Mouse (Mus musculus) ovary, postnatal 10 days (tissue): ENCODE measurements around the gene Gm43552.
"Not testable (repeated sequence)": the region's sequence is repeated elsewhere in the genome, so short reads cannot be mapped to it uniquely, and the experiment has no call there.

Experiments
- DNase-seq: peaks from one replicate; pipeline ENCODE4 v3.0.0; 2022; ENCODE audit warnings: low spot score

Gene Gm43552

GRCm38 (mm10) chr5:65492716-65493531 is at the start of gene Gm43552:
TSS of gene Gm43552 (minus strand) at chr5:65492833.
- peak; percentile 81 for DNase-seq

GRCm38 (mm10) chr5:65541889-65542288 is 49.3 kb upstream of the Gm43552 start:
- no peak for DNase-seq

GRCm38 (mm10) chr5:65539786-65540185 is 47.2 kb upstream of the Gm43552 start:
- no peak for DNase-seq

DNA sequence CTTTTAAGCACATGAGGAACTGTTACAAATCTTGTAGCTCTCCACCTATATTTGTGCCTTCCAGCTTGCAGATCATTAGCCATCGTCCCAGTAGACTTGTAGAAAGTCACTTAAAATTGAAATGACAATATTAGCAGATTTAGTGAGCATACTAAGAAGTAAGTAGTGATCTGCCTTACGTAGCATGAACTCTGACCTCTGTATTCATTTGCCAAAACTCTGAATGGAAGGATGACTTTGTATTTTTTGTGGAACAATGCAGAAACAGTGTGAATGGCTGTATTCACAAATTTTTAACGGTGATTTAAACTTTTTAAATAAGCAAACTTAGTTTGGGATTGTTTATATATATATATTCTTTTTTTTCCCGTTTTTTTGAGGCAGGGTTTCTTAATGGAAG is 46.2 kb upstream of the Gm43552 start:
- no peak for DNase-seq

DNA sequence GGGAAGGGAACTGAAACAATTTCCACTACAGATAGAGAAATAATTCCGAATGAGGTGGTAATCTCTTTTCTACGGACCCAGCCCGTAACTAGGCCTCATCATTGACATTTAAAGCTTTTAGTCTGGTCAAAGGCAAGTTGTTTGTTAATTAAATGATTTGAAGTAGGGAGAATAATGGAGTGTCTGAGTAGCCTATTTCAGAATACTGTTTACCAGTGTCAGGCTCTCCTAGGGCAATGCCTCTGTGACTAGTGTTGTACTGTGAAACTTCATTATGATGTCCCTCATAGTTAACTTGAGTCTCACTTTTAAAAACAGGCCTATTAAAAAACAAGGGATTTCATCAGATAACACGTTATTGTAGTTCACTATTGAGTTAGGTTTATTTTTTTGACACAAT is 45.5 kb upstream of the Gm43552 start:
- no peak for DNase-seq

DNA sequence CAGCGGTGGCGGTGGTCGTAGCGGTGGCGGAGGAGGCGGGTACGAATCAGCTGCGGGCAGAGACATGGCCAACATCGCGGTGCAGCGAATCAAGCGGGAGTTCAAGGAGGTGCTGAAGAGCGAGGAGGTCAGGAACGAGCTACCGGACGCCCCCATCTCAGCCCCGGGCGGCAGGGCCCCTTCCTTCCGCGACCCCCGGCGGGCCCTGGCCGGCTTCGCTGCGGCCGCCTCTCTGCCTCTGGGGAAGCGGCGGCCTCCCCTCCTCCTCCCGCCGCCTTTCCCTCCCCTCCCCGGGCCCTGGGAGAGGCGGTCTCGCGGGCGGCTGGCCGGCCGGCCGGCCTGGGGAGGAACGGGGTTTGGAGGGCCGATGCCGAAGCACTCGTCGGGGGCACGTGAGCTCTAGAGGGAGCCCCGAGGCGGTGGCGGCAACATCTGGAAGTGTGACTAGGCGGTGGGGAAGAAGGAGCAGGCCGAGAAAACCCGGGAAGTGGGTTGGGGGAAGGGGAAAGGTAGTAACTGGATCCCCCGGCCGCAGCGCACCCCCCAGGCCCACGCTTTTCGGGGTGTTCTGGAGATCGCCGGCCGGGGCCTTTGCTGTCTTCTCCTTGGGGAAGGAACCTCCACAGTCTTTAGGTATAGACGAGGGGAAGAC is 44.9 kb upstream of the Gm43552 start:
- no peak for DNase-seq

DNA sequence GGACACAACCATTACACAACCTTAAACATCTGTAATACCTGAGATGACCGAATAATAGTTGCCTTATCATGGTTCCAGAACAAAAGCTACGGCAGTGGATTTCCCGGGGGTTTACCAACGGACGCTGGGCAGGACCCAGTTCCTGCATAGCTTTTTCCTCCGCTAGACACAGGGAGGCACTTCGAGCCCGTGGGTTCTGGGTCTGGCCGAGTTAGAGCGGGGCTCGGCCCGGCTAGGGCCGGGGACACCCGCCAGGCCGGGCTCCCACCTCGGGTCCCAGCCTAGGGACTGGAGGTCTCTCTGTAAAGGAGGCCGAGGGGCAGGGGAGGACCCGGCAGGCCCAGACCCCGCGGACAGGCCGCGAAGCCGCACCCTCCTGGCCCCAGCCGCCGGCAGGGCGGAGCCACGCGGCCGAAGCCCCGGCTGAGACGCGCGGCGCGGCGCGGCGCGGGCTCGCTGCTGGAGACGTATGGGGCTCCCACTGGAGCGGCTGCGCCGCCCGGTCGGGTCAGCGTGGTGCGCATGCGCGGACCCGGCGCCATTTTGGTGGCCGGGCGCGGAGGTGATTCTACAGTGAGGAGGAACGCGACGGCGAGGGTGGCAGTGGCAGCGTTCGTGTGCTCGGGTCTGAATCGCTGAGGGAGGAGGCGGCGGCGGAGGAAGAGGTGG is 44.3 kb upstream of the Gm43552 start, which contains the start of the genes Smim14 and Ube2k:
Gene Smim14, minus strand, starts transcription at position 434 of the 669 bp plus-strand sequence.
Gene Ube2k, plus strand, starts transcription at position 483 of the 669 bp plus-strand sequence.
- DNase-seq = peak; percentile 89

- DNase-seq = not testable (repeated sequence)
Measured at GRCm38 (mm10) chr5:65536068-65536465, 43.4 kb upstream of the Gm43552 start.

DNA sequence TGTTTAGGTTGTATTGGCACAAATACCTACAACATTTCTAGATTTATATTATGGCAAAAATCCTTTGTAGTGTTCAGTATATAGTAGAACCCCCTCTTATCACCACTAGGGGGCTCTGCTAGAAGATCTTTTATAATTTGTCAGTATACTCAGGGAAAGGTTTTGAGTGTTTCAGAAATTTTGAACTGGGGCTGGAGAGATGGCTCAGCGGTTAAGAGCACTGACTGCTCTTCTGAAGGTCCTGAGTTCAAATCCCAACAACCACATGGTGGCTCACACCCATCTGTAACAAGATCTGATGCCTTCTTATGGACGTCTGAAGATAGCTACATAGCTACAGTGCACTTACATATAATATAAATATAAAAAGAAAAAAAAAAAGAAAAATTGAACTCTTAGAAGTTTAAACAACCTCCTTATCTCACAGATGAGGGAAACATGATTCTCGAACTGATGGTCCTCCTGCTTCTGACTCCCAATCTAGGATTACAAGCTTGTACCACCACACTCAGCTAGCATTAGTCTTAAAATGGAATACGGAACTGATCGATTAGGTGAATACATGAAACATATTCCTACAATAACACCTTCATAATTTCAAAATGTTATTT is 42.9 kb upstream of the Gm43552 start:
- DNase-seq = no peak

DNA sequence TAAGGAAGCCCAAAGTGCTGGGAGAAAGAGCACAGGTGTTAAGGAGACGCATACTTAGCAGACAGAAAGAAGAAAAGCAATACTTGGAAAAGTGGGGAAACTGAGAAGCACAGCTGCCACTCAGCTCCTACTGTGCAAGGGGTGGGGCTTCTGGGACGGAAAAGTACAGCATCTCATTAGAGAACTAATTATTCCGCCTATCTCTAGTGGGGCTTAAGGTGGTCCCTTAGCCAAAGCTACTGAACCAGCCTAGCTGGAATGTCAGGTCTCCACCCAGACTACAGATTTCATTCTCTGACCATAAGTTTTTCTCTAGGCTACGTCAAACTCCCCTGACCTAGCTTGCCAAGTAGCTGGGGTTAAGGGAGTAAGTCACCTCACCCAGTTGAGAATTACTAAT is 41.9 kb upstream of the Gm43552 start:
- DNase-seq = no peak

DNA sequence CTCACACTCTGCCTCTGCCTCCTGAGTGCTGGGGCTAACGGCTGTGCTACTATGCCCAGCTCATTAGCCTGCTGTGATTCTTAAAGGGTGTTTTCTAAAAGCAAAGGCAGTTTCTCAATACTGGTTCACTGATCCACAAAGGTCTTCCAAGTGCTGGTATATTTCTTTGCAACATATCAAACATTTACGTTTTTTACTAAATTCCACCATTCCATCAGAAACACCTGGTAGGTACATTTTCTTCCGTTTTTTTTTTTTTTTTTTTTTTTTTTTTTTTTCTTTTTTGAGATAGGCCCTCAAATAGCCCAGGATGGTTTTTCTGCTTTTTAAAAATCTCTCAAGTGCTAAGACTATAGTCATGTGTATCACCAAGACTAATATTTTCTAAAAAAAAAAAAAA is 38.6 kb upstream of the Gm43552 start:
- DNase-seq = no peak

DNA sequence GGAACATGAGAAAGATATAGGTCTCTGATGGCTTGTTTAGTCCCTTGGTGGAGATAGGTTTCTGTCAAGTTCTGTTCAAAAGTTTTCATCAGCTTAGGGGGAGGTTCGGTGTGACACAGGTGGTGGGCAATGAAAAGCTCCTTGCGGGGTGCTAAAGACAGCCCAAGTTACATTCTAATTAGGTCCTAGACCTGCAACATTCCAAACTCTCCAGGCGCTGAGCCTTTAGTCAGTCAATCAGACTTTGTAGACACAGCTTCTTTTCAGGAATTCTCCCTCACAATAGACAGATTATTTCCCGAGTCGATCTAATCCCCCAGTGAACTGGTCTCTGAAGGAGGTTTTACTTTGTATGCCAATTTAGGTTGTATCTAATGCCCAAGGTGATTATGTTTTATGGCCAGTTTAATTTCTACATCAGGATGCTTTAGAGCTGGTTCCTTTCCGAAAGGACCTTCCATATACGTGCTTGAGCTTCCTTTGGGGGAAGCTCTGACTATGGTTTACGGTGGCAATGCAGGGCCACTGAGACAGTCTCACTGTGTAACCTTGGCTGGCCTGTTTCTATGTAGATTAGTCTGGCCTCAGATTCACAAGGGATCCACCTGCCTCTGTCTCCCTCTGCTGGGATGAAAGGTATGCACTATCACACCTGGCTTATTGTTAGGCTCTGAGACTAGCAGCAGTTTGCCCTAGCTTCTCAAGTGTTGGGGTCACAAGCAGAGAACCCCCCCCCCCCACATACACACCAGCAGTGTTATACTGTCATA is 33.2 kb upstream of the Gm43552 start:
- no peak for DNase-seq

GRCm38 (mm10) chr5:65524831-65525230 is 32.2 kb upstream of the Gm43552 start:
- no peak for DNase-seq

DNA sequence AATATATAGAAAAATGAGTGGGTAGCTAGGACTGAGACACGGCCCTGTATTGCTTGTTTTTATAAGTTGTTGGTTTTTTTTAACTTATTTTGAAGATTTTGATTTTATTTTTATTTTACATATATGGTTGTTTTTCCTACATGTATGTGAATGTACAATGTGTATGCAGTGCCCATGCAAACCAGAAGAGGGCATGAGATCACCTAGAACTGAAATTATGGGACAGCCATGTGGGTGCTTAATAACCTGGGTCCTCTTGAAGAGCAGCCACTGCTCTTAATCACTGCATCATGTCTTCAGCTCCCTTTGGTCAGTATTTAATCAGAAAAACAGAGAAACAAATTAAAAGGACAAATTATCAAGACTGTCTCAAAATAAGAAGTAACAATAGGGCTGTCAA is 29.2 kb upstream of the Gm43552 start:
- DNase-seq = no peak

- no peak for DNase-seq
Measured at GRCm38 (mm10) chr5:65514635-65515278, 22.1 kb upstream of the Gm43552 start.

DNA sequence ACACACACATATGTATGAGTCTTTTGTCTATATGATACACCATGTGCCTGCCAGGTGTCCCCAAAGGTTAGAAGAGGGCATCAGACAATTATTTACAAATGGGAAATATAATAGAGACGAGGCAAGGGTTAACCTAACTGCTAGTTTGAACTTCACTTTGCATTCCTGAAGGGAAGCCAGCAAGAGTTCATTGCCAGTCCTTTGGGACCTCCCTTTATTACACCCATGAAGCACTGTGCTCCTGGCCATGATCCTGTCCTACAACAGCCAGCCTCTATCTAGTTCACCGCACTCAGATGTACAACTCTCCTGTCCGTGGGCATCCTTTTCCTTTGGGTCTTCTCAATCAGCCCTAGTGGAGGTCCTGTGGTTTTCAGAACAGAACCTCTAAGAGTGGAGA is 20.9 kb upstream of the Gm43552 start:
- DNase-seq = no peak

GRCm38 (mm10) chr5:65508395-65508794 is 15.8 kb upstream of the Gm43552 start:
- DNase-seq = no peak

DNA sequence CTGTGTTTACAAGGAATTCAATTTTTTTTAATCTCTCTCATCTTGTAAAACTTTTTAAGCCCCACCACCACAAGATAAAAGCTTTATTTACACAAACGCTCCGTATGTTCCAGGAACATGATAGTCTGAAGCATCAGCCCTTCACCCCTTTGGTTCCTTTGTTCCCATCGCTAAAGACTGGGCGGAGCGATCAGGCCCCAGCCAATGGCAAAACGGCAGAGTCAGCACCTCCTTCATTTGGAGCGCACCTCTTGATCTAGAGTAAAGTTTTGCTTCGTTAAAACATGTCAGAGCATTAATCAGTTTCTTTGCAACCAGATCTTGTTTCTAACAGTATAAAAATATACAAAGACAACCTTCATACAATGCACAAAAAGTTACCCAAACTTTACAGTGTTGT is 13.2 kb upstream of the Gm43552 start:
- DNase-seq = no peak

- DNase-seq = no peak
Measured at GRCm38 (mm10) chr5:65501407-65501806, 8.8 kb upstream of the Gm43552 start.

DNA sequence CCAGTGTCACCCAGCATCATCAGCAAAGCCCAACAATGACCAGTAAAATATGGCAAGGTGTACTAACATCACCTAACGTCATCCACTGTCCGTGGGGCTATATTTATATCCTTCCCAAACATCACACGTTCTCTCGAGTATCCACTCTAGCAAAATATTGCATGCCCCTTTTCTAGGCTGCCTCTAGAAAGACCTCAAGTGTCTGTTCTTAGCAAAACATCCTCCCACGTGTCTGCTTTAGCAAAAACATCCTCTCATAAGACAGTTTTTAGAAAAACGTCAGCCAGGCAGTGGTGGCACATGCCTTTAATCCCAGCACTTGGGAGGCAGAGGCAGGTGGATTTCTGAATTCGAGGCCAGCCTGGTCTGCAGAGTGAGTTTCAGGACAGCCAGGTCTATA is 7.6 kb upstream of the Gm43552 start:
- no peak for DNase-seq
